8 mouse cellular contexts compared by ENCODE assay signal in genomic region chr3:138753182-138753885, GRCm38 (mm10). TPM values are rescaled to one million over a fixed set of nuclear protein-coding genes. Genes with fewer than 3 reads are reported as not detected.
A peak's percentile ranks its signal among the peaks of the same experiment; 100 is the strongest.
DNase-seq lines count a peak whose midpoint lies in the region; ATAC-seq lines count a peak whose summit lies in the region.

No protein-coding gene starts in this region.

- DNase-seq in kidney, adult 18-20 months: peak; percentile 24
- no peak for DNase-seq in kidney, adult 8-10 months
- DNase-seq in brain, adult 2 months (ENCODE audit: low read depth, low spot score): peak; percentile 83
- DNase-seq in embryo, embryonic 10.5 days (ENCODE audit: low spot score): peak; percentile 27
- peak; percentile 30 to 49 for DNase-seq in kidney, postnatal 25 days
- DNase-seq in frontal cortex, postnatal 10 days (ENCODE audit: low spot score in 2 of 2): no peak

- H3K9ac ChIP-seq in neural tube, embryonic 14.5 days (replicated peaks; ENCODE audit: low read depth, low read length): no peak overlapping the region
- no peak overlapping the region for H3K9ac ChIP-seq in heart, embryonic 12.5 days

- H3K4me3 ChIP-seq in neural tube, embryonic 14.5 days (ENCODE audit: low read depth, low read length): no peak overlapping the region
- H3K4me3 ChIP-seq in heart, embryonic 12.5 days: no peak overlapping the region

- no peak overlapping the region for H3K27ac ChIP-seq in neural tube, embryonic 14.5 days (ENCODE audit: low read depth, low read length)
- no peak overlapping the region for H3K27ac ChIP-seq in heart, embryonic 12.5 days (ENCODE audit: poor library complexity, severe bottlenecking)

- peaks cover 7% of the 10 kb centered on the region for H3K4me1 ChIP-seq in neural tube, embryonic 14.5 days (ENCODE audit: control insufficient read depth, insufficient read depth, low read length)
- peaks cover 5% of the 10 kb centered on the region; the same call in 1 of the 2 replicates for H3K4me1 ChIP-seq in heart, embryonic 12.5 days (replicated peaks)

- H3K4me2 ChIP-seq in neural tube, embryonic 14.5 days (ENCODE audit: low read depth, low read length): no peak overlapping the region
- no peak overlapping the region for H3K4me2 ChIP-seq in heart, embryonic 12.5 days

- no peaks in the 10 kb centered on the region for H3K9me3 ChIP-seq in neural tube, embryonic 14.5 days (ENCODE audit: control insufficient read depth, low read length)
- H3K9me3 ChIP-seq in heart, embryonic 12.5 days (replicated peaks): no peaks in the 10 kb centered on the region

- H3K36me3 ChIP-seq in neural tube, embryonic 14.5 days (ENCODE audit: control insufficient read depth, insufficient read depth, low read length): no peaks in the 10 kb centered on the region
- H3K36me3 ChIP-seq in heart, embryonic 12.5 days: no peaks in the 10 kb centered on the region

- 0 out of 2 replicates have a peak, but pooled peaks have one; percentile 49 for ATAC-seq in neural tube, embryonic 14.5 days (ENCODE audit: low read depth)
- no peak for ATAC-seq in heart, embryonic 12.5 days (ENCODE audit: insufficient number of reproducible peaks, low FRiP score)

- no peaks in the 10 kb centered on the region for H3K27me3 ChIP-seq in neural tube, embryonic 14.5 days (ENCODE audit: control insufficient read depth, insufficient read depth, low read length)
- no peaks in the 10 kb centered on the region for H3K27me3 ChIP-seq in heart, embryonic 12.5 days (replicated peaks)

- WGBS in neural tube, embryonic 14.5 days: 29% methylated on average over 12 of the region's 12 CpGs
- 36% methylated on average over 12 of the region's 12 CpGs for WGBS in heart, embryonic 12.5 days

RNA-seq across cellular contexts. Expression of gene Tspan5, which starts 11.3 kb away (rescaled TPM):
- 115 and 136 TPM in 2 replicates for polyA plus RNA-seq in neural tube, embryonic 14.5 days (2014; fragmentation: Nextera tagmentation; extraction: Ambion mirVana)
- polyA plus RNA-seq in heart, embryonic 12.5 days (2016; fragmentation: Nextera tagmentation; extraction: Ambion mirVana): 18.9 and 19.0 TPM in 2 replicates

Comparison
In these comparisons a context has a peak if more than half of its experiments do, and no peak if none do; other contexts are left out.
1. DNase-seq: peak in kidney, adult 18-20 months (single experiment), brain, adult 2 months (single experiment), embryo, embryonic 10.5 days (single experiment) and kidney, postnatal 25 days (2 of 2); none in kidney, adult 8-10 months (0 of 2) and frontal cortex, postnatal 10 days (0 of 2).